Mouse (Mus musculus) adrenal gland, postnatal 10 days (tissue): Measurements from ENCODE around the gene Armc2. TPM values are rescaled to one million over a fixed set of nuclear protein-coding genes. Genes with fewer than 3 reads are reported as not detected.

Experiments
- DNase-seq: peaks from one replicate; pipeline ENCODE4 v3.0.0; 2021; ENCODE audit warnings: mixed read lengths
- total RNA-seq, 2 experiments: library from RNA; stranded (reverse); gene quantifications; 2 replicates each; pipeline ENCODE4 v1.2.3; 2021

Gene Armc2
- total RNA-seq, 2 experiments from 2014 or later: 0.84 to 3.0 TPM

GRCm38 (mm10) chr10:41901864-41902263 lies 116.4 kb downstream of the Armc2 start:
- DNase-seq: no peak

DNA sequence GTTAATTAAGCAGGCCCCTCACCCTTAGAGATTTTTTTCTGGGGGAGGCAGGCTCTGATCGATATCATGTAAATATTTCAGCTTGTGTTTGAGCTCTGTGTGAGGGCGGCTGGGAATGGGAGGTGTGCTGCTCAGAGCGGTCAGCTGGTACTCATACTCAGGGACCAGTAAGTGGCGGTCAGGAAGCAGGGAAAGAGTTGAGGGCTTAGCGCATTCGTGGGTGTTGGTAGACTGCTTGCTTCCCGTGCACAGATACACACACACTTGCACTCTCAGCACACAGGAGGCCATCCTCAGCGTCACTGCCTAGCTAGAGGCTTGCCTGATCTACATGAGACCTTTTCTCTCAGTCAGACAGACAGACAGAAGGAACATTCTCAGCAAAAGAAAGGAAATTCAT lies 116.8 kb downstream of the Armc2 start:
- no peak for DNase-seq

DNA sequence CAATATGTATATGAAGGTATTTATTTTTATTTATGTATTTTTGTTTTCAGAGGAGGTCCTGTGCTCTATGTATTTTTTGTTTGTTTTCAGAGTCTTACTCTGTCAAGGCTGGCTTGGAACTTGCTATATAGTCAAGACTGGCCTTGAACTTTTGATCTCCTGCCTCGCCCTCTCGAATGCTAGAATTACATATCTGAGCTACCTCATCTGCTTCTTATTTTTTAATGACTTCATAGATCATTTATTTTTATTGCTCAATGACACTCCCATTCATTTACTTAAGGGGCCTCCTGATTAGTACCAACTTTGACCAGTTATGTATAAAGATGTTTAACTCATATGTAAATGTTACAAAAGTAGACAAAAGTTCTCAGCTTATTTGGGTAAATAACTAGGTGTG lies 121.4 kb downstream of the Armc2 start:
- no peak for DNase-seq

DNA sequence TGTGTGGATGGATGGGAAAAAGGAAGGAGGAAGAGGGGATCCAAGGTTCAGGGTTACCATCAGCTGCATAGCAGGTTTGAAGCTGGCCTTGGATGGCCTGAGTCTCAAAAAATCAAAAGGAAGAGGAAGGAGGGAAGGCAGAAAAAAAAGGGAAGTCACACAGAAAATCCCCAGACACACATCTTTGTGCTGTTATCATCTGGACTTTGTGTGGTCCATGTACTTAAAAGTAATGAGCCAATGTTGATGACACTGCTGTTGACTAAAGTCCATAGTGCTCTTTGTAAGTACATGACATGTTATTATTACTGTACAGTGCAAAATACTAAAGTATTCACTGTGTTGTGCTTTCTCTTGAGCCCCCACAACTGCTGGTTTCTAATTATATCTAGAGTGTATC lies 121.8 kb downstream of the Armc2 start:
- DNase-seq: no peak

DNA sequence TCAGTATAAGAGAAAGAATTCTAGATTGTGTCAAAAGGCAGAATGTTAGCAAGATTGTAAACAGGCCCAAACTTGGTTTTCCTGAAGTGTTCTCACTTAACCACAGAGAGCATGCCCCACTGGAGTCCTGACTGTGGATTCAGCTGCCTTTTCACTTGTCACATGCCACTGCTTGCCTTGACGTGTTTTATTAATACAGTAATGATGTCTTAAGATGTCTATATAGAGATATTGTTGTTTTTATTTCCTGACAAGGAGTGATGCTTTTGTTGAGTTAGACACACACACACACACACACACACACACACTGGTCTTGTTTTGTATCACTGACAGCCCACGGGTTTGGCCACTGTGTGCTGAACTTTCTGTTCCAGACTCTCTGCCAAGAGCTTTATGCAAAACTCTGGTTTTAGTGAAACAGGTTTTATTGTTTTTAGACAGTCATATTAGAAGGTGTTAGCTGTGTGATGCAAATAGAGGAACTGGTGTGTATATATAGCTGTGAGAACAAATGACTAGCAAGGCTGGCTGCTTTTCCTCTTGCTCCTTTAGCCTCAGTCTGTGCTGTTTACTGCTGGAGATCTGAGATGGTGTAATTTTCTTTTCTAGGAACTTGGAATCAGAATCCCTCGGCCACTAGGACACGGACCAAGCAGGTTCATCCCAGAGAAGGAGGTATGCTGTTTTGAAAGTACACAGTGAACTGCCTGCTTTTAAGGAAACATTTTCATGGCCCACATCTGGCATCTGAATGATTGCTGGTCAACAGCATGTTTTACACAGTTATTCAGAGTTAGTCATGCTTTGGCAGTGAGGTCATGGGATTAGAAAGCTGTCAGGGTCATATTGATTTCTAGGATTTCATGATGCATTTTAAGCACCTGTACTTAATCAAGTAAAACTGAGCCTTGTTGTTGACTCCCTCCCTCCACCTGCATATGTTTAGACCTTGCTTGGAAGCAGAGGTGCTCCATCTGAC lies 124.5 kb downstream of the Armc2 start:
- DNase-seq: peak; percentile 48

GRCm38 (mm10) chr10:41891312-41891711 lies 126.9 kb downstream of the Armc2 start:
- DNase-seq: no peak

DNA sequence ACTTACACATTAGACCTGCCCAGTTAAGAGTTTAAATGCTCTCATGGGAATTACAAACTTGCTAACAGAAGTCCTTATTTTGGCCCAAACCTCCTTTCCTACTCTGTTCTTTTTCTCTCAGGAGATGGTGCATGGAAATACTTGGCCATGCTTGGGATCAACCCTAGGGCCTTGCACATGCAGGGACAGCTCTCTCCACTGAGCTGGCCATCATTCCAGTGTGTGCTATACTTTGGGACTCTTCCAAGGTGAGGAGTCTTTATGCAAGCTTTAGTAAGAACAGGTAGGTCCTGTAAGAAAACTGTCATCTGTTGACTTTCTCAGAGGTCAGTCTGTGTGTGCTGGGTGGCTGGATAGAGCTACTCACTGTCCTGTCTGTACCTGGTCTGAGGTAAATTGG lies 127.7 kb downstream of the Armc2 start:
- DNase-seq: no peak

DNA sequence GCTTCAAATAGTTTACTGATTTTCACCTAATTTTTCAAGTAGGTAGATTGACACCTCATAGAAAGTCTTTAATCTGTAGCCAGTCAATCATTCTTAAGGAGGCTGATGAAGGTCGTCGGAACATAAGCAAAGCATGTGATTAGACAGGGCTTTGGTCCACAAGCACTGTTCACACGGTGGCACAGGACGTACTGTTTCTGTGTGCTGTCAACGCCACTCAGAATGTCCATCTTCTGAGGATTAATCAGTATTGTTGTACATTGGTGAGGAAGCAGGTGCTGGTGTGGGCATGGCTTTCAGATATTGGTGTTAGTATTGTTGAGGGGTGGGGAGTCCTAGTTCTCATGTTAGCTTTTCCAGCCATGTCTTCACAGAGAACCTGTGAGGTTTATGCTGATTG lies 128.7 kb downstream of the Armc2 start:
- no peak for DNase-seq

GRCm38 (mm10) chr10:41888365-41888941 lies 129.8 kb downstream of the Armc2 start:
- DNase-seq: no peak

DNA sequence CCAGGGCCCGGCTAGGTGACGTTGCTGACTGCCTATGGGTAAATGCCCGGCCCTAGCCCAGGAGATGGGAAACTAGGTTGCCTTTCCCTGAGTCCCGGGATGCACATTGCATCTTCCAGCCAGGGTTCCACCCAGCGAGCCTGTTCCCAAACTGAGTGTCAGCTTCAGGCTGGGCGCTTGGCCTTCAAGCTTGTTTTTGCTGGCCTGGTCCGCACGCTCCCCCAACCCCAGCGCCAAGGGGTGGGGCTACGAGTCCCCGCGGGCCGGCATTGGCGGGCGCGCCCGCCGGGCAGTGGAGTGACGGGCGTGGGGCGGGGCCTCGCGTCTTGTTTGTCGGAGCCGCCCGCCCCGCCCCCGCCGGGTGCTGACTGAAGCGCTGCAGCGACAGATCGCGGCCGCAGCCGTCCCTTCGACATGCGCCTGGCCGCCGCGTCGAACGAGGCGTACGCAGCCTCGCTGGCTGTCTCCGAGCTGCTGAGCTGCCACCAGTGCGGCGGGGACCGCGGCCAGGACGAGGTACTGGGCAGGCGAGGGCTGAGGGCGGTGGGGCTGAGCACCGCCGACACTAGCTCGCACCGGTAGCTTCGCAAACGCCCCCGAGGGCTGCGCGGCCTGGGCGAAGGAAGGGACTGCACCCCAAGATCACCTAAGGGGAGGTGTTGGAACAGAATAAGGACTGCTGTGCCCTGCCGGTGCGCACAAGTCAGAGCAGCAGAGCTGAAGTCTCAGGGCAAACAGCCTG lies 131.0 kb downstream of the Armc2 start:
- peak; percentile 99 for DNase-seq

DNA sequence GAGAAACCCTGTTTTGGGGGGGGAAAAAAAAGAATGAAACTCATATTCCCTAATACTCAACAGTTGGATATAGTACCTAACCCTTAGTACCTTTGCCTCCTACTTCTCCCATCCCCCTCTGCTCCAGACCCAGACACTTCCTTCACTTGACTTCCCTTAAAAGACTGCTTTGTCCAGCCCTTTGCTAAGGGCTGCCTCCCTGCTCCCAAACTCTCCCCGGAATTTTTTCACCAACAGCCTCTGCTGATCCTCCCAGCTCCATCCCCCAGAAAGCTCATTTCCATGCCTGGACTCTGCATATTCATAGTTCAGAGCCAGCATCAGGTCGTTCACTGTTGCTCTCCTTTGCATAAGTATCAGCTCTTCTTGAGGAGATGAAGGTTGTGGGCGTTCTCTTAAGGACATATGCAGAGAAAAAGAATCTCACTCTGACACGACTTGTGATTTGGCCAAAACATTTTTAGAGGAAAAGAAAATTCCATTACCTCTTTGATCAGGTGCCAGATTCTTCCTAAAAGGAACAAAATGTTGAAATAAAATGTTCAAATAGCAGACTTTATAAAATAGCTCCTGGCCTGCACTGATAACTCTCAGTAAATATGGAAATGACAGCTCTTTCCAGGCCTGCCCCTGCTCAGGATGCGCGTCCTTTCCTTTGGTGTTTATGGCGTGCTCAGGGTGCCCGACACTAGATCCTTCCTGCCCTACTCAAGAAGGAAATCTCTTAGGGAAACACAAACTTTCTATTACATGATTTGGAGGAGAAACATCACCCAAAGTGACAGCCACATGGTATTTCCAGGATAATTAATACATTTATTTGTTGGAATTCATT lies 134.3 kb downstream of the Armc2 start:
- peak; percentile 16 for DNase-seq

- no peak for DNase-seq
Measured at GRCm38 (mm10) chr10:41881438-41881837, 136.8 kb downstream of the Armc2 start.

GRCm38 (mm10) chr10:41880777-41881176 lies 137.5 kb downstream of the Armc2 start:
- no peak for DNase-seq

GRCm38 (mm10) chr10:41880206-41880605 lies 138.0 kb downstream of the Armc2 start:
- no peak for DNase-seq

DNA sequence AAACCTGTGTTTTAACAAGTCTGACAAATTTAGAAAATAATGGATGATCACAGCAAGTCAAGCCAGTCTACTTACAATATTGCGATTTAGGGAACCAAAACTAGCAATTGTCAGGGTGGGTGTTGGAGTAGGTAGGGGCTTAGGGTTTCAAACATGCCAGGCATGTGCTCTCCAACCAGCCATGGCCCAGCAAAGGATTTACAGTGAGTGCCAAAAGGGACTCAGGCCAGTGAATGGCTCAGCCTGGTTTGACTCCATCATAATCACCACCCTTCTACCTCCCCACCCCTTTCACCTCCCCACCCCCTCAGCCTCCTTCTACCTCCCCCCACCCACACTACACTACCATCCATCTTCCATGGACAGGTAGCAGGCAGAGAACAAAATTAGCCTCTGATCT lies 138.6 kb downstream of the Armc2 start:
- no peak for DNase-seq

- DNase-seq: no peak
Measured at GRCm38 (mm10) chr10:41878344-41878743, 139.9 kb downstream of the Armc2 start.

GRCm38 (mm10) chr10:41875624-41876023 lies 142.6 kb downstream of the Armc2 start:
- no peak for DNase-seq

DNA sequence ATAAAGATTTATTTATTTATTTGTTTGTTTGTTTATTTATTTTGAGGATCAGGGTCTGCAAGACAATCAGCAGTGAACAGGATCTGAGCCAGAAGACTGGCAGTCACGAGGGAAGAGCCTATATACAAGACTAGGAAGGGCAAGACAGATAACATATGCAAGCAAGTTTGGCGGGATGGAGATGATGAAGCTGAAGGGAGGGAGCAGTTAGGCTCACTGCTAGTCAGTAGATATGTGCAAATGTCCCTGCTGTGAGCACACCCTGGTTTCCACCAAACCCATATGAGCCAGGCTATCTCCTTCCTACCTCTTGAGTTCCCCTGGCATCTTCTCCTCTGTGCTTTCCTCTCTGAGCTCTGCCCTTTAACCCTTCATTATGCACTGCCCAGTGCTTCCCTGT lies 146.7 kb downstream of the Armc2 start:
- DNase-seq: no peak

- no peak for DNase-seq
Measured at GRCm38 (mm10) chr10:41870101-41870500, 148.1 kb downstream of the Armc2 start.

DNA sequence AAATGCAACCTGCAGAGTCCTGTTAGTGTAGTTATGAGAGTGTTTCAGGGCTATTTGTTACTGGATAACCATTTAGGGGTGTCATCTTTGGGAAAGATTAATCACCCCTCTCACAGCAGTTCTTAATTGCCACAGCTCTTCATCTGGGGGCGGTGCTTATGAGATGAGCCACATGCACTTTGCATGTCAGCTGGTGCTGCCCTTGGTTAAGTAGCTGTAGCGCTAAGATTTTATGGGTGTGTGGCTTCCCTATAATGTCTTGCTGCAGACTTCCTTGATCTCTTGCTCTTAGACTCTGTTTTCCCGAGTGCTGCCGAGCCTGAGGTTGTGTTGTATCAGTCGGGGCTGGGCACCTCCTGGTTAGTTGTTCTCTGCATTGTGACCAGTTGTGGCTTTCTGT lies 150.3 kb downstream of the Armc2 start:
- no peak for DNase-seq

- DNase-seq: no peak
Measured at GRCm38 (mm10) chr10:41866838-41867154, 151.4 kb downstream of the Armc2 start.
